Mouse (Mus musculus) hindbrain, embryonic 13.5 days (tissue): ENCODE data around the gene Hist1h3d. TPM values are rescaled to one million over a fixed set of nuclear protein-coding genes. Genes with fewer than 3 reads are reported as not detected.
"Not testable (repeated sequence)": the region's sequence is repeated elsewhere in the genome, so short reads cannot be mapped to it uniquely, and the experiment has no call there.

Experiments
- ATAC-seq: fragments of 200-750 bp; cut with Nextera tagmentation; 2 replicates; pipeline ENCODE4 v1.8.0; 2017; ENCODE audit warnings: moderate TSS enrichment; ENCODE audit not compliant: low FRiP score
- H3K27ac ChIP-seq: fragments of 300-500 bp; sonication (generic); 2 replicates; pipeline ENCODE4 v1.5.1; 2015; ENCODE audit warnings: inconsistent platforms, mild to moderate bottlenecking, moderate library complexity
- H3K27me3 ChIP-seq: fragments of 300-500 bp; sonication (generic); 2 replicates; pipeline ENCODE4 v1.6.1; 2015; ENCODE audit warnings: mild to moderate bottlenecking, inconsistent platforms
- H3K36me3 ChIP-seq: fragments of 300-500 bp; sonication (generic); 2 replicates; pipeline ENCODE4 v1.6.1; 2015; ENCODE audit warnings: mild to moderate bottlenecking, inconsistent platforms
- H3K4me1 ChIP-seq: fragments of 300-500 bp; sonication (generic); replicated peaks from 2 replicates; pipeline ENCODE4 v1.6.1; 2015; ENCODE audit warnings: inconsistent platforms
- H3K4me2 ChIP-seq: fragments of 300-500 bp; sonication (generic); 2 replicates; pipeline ENCODE4 v1.6.1; 2015; ENCODE audit warnings: inconsistent platforms, mild to moderate bottlenecking, moderate library complexity
- H3K4me3 ChIP-seq: fragments of 300-500 bp; sonication (generic); 2 replicates; pipeline ENCODE4 v1.5.1; 2015; ENCODE audit warnings: mild to moderate bottlenecking, inconsistent platforms
- H3K9ac ChIP-seq: fragments of 300-500 bp; sonication (generic); 2 replicates; pipeline ENCODE4 v1.6.1; 2015; ENCODE audit warnings: mild to moderate bottlenecking, inconsistent platforms
- H3K9me3 ChIP-seq: fragments of 300-500 bp; sonication (generic); 2 replicates; pipeline ENCODE4 v1.6.1; 2016; ENCODE audit warnings: inconsistent platforms
- WGBS: fragments of 180-500 bp; shearing (Covaris S2); methylation state at CpG from one replicate; pipeline ENCODE4 v1.1.7; 2015; 5-methylcytosine and 5-hydroxymethylcytosine counted together
- polyA plus RNA-seq: library from polyadenylated mRNA; unstranded; fragments of >200 nt; fragmentation: Nextera tagmentation; extraction: Ambion mirVana; gene quantifications from 2 replicates; pipeline ENCODE4 v1.2.1, GENCODE M21; 2015

Gene Hist1h3d
- polyA plus RNA-seq, 1 experiment from 2014 or later: 2.7 TPM

GRCm38 (mm10) chr13:23544787-23545120 lies 30.8 kb upstream of the Hist1h3d start:
- not testable (repeated sequence) for ATAC-seq
- H3K9ac ChIP-seq: peak overlapping the region; percentile 73
- 0% methylated on average over 13 of the region's 14 CpGs for WGBS

GRCm38 (mm10) chr13:23546694-23547093 lies 28.9 kb upstream of the Hist1h3d start:
- no peaks in the 10 kb centered on the region for H3K9me3 ChIP-seq
- H3K36me3 ChIP-seq: no peaks in the 10 kb centered on the region
- no peak for ATAC-seq
- no peak overlapping the region for H3K9ac ChIP-seq
- H3K27ac ChIP-seq: no peak overlapping the region
- 80% methylated on average over 5 of the region's 5 CpGs for WGBS
- peaks cover 16% of the 10 kb centered on the region for H3K4me1 ChIP-seq
- H3K4me3 ChIP-seq: no peak overlapping the region
- H3K4me2 ChIP-seq: no peak overlapping the region
- H3K27me3 ChIP-seq: no peaks in the 10 kb centered on the region

More at GRCm38 (mm10) chr13:23544787-23545120, 30.8 kb upstream of the Hist1h3d start:
- Histone ChIP-seq H3K27ac (peak overlapping the region; percentile 93), H3K4me3 (peak overlapping the region; percentile 49), H3K4me2 (peak overlapping the region; percentile 68)
- H3K4me1 ChIP-seq, H3K36me3 ChIP-seq, H3K27me3 ChIP-seq, H3K9me3 ChIP-seq: not testable (repeated sequence)

- Histone ChIP-seq H3K27ac (peak overlapping the region; percentile 92), H3K4me1 (peaks cover 28% of the 10 kb centered on the region), H3K9ac (peak overlapping the region; percentile 69), H3K4me3 (peak overlapping the region; percentile 46), H3K4me2 (peak overlapping the region; percentile 64), H3K36me3 (no peaks in the 10 kb centered on the region), H3K27me3 (no peaks in the 10 kb centered on the region), H3K9me3 (no peaks in the 10 kb centered on the region)
- WGBS: 7% methylated on average over 3 of the region's 3 CpGs
- ATAC-seq: no peak
These were observed 24.8 kb upstream of the Hist1h3d start for GRCm38 (mm10) chr13:23550761-23551145.

- H3K4me3 ChIP-seq: peak within 1 kb of the TSS; percentile 46
- H3K27ac ChIP-seq: peak within 1 kb of the TSS; percentile 92
- peaks cover 28% of the 10 kb centered on the region for H3K4me1 ChIP-seq
- peak; percentile 92 for ATAC-seq
- not testable (repeated sequence) for H3K9me3 ChIP-seq, H3K36me3 ChIP-seq, H3K27me3 ChIP-seq
- under 1% methylated on average over 47 of the region's 47 CpGs for WGBS
- H3K4me2 ChIP-seq: peak within 1 kb of the TSS; percentile 64
- peak within 1 kb of the TSS; percentile 69 for H3K9ac ChIP-seq
These were observed 24.3 kb upstream of the Hist1h3d start, which contains the start of gene Hist1h4f for GRCm38 (mm10) chr13:23551146-23551834. Hist1h4f (minus strand) TSS chr13:23551648.

- 53% methylated on average over 8 of the region's 8 CpGs for WGBS
- Histone ChIP-seq H3K9me3 (no peaks in the 10 kb centered on the region), H3K4me2 (peak overlapping the region; percentile 64), H3K36me3 (no peaks in the 10 kb centered on the region), H3K4me1 (peaks cover 32% of the 10 kb centered on the region), H3K4me3 (peak overlapping the region; percentile 46), H3K27ac (peak overlapping the region; percentile 92), H3K9ac (peak overlapping the region; percentile 69; the same call in 1 of the 2 replicates), H3K27me3 (no peaks in the 10 kb centered on the region)
- no peak for ATAC-seq
These were observed 23.3 kb upstream of the Hist1h3d start for GRCm38 (mm10) chr13:23551931-23552914.

GRCm38 (mm10) chr13:23552962-23553361 lies 22.6 kb upstream of the Hist1h3d start, which contains the start of gene Hist1h1d:
Hist1h1d (plus strand) TSS chr13:23553262.
- no peak within 1 kb of the TSS for H3K4me3 ChIP-seq
- H3K36me3 ChIP-seq: no peaks in the 10 kb centered on the region
- no peaks in the 10 kb centered on the region for H3K9me3 ChIP-seq
- H3K27ac ChIP-seq: peak within 1 kb of the TSS; percentile 93
- ATAC-seq: no peak
- H3K9ac ChIP-seq: no peak within 1 kb of the TSS
- peaks cover 32% of the 10 kb centered on the region for H3K4me1 ChIP-seq
- no peaks in the 10 kb centered on the region for H3K27me3 ChIP-seq
- peak within 1 kb of the TSS; percentile 64 for H3K4me2 ChIP-seq

- H3K4me1 ChIP-seq: peaks cover 32% of the 10 kb centered on the region
- no peaks in the 10 kb centered on the region for H3K9me3 ChIP-seq
- no peaks in the 10 kb centered on the region for H3K27me3 ChIP-seq
- H3K4me3 ChIP-seq: peak overlapping the region; percentile 53
- peak overlapping the region; percentile 99 for H3K4me2 ChIP-seq
- H3K27ac ChIP-seq: peak overlapping the region; percentile 93; the same call in 1 of the 2 replicates
- ATAC-seq: no peak
- 22% methylated on average over 9 of the region's 9 CpGs for WGBS
- no peaks in the 10 kb centered on the region for H3K36me3 ChIP-seq
- H3K9ac ChIP-seq: peak overlapping the region; percentile 80
These were observed 21.2 kb upstream of the Hist1h3d start for GRCm38 (mm10) chr13:23554393-23554792.

- peak overlapping the region; percentile 53 for H3K4me3 ChIP-seq
- H3K27ac ChIP-seq: peak overlapping the region; percentile 93
- peak; percentile 73 for ATAC-seq
- H3K27me3 ChIP-seq: no peaks in the 10 kb centered on the region
- H3K9ac ChIP-seq: peak overlapping the region; percentile 80
- H3K4me1 ChIP-seq: peaks cover 32% of the 10 kb centered on the region
- under 1% methylated on average over 54 of the region's 54 CpGs for WGBS
- peak overlapping the region; percentile 99 for H3K4me2 ChIP-seq
- no peaks in the 10 kb centered on the region for H3K9me3 ChIP-seq
- no peaks in the 10 kb centered on the region for H3K36me3 ChIP-seq
These were observed 20.4 kb upstream of the Hist1h3d start for GRCm38 (mm10) chr13:23554925-23555838.

- H3K4me2 ChIP-seq: peak overlapping the region; percentile 99
- under 1% methylated on average over 18 of the region's 18 CpGs for WGBS
These were observed 19.6 kb upstream of the Hist1h3d start for GRCm38 (mm10) chr13:23555839-23556416.

GRCm38 (mm10) chr13:23556906-23557305 lies 18.7 kb upstream of the Hist1h3d start:
- peaks cover 26% of the 10 kb centered on the region for H3K4me1 ChIP-seq
- H3K36me3 ChIP-seq: no peaks in the 10 kb centered on the region
- no peak overlapping the region for H3K9ac ChIP-seq
- no peaks in the 10 kb centered on the region for H3K27me3 ChIP-seq
- H3K4me2 ChIP-seq: no peak overlapping the region; the same call in 1 of the 2 replicates
- WGBS: 75% methylated on average over 3 of the region's 3 CpGs
- H3K27ac ChIP-seq: 0 out of 2 replicates have a peak overlapping the region, but pooled peaks have one; percentile 8
- no peaks in the 10 kb centered on the region for H3K9me3 ChIP-seq
- H3K4me3 ChIP-seq: no peak overlapping the region
- no peak for ATAC-seq

More at GRCm38 (mm10) chr13:23555839-23556416, 19.6 kb upstream of the Hist1h3d start:
- Histone ChIP-seq H3K4me3 (peak overlapping the region; percentile 53), H3K9me3 (no peaks in the 10 kb centered on the region), H3K27me3 (no peaks in the 10 kb centered on the region), H3K9ac (peak overlapping the region; percentile 80), H3K36me3 (no peaks in the 10 kb centered on the region), H3K27ac (peak overlapping the region; percentile 93), H3K4me1 (peaks cover 29% of the 10 kb centered on the region)
- ATAC-seq: peak; percentile 80

GRCm38 (mm10) chr13:23560699-23561098 lies 14.9 kb upstream of the Hist1h3d start:
- H3K4me3 ChIP-seq, ATAC-seq, H3K4me1 ChIP-seq, H3K9me3 ChIP-seq, H3K27ac ChIP-seq, H3K27me3 ChIP-seq, H3K9ac ChIP-seq, H3K36me3 ChIP-seq: not testable (repeated sequence)
- 24% methylated on average over 2 of the region's 2 CpGs for WGBS
- H3K4me2 ChIP-seq: 0 out of 2 replicates have a peak overlapping the region, but pooled peaks have one; percentile 4
